Mouse (Mus musculus) small intestine, adult 2 months (tissue): ENCODE measurements around the gene Dda1. TPM values are rescaled to one million over a fixed set of nuclear protein-coding genes. Genes with fewer than 3 reads are reported as not detected.
"Not testable (repeated sequence)": the region's sequence is repeated elsewhere in the genome, so short reads cannot be mapped to it uniquely, and the experiment has no call there.

ENCODE experiments used
- H3K27ac ChIP-seq: fragments of 200-500 bp; 2 replicates; pipeline ENCODE4 v1.5.1; 2012; ENCODE audit warnings: low read depth, low read length, control low read depth, inconsistent platforms; ENCODE audit not compliant: insufficient read depth
- H3K27me3 ChIP-seq: fragments of 200-500 bp; 2 replicates; pipeline ENCODE4 v1.6.1; 2012; ENCODE audit warnings: mild to moderate bottlenecking, moderate library complexity, low read length, inconsistent platforms; ENCODE audit not compliant: control insufficient read depth, insufficient read depth
- H3K36me3 ChIP-seq: fragments of 200-500 bp; 2 replicates; pipeline ENCODE4 v1.6.1; 2012; ENCODE audit warnings: mild to moderate bottlenecking, low read length, control low read depth, inconsistent platforms; ENCODE audit not compliant: control insufficient read depth, insufficient read depth
- H3K4me1 ChIP-seq: fragments of 200-500 bp; 2 replicates; pipeline ENCODE4 v1.6.1; 2012; ENCODE audit warnings: low read length, inconsistent platforms, mixed read lengths; ENCODE audit not compliant: control insufficient read depth, insufficient read depth, insufficient read length
- H3K4me3 ChIP-seq: fragments of 200-500 bp; 2 replicates; pipeline ENCODE4 v1.5.1; 2012; ENCODE audit warnings: low read depth, mild to moderate bottlenecking, control low read depth, inconsistent platforms, low read length, moderate library complexity
- CTCF ChIP-seq: fragments of 200-500 bp; IDR thresholded peaks from 2 replicates; pipeline ENCODE4 v1.5.1; 2012; ENCODE audit warnings: low read depth, mild to moderate bottlenecking, control low read depth, inconsistent platforms, low read length, moderate library complexity, mixed read lengths; ENCODE audit not compliant: insufficient replicate concordance, insufficient read length; ENCODE audit errors: extremely low read depth
- POLR2A ChIP-seq: fragments of 200-500 bp; IDR thresholded peaks from 2 replicates; pipeline ENCODE4 v1.6.1; 2012; ENCODE audit warnings: low read depth, mild to moderate bottlenecking, control low read depth, inconsistent platforms, low read length, moderate library complexity
- WGBS: fragments of 180-500 bp; shearing (Covaris S2); methylation state at CpG from one replicate; pipeline ENCODE4 v1.1.7; 2018; 5-methylcytosine and 5-hydroxymethylcytosine counted together
- polyA plus RNA-seq: library from polyadenylated mRNA; depleted of rRNA; stranded (reverse); fragments of >200 nt; gene quantifications from 2 replicates; pipeline ENCODE4 v1.2.3, GENCODE M21; 2012; rRNA removed

The Dda1 gene
- polyA plus RNA-seq, 1 experiment, result 85.3 TPM

DNA sequence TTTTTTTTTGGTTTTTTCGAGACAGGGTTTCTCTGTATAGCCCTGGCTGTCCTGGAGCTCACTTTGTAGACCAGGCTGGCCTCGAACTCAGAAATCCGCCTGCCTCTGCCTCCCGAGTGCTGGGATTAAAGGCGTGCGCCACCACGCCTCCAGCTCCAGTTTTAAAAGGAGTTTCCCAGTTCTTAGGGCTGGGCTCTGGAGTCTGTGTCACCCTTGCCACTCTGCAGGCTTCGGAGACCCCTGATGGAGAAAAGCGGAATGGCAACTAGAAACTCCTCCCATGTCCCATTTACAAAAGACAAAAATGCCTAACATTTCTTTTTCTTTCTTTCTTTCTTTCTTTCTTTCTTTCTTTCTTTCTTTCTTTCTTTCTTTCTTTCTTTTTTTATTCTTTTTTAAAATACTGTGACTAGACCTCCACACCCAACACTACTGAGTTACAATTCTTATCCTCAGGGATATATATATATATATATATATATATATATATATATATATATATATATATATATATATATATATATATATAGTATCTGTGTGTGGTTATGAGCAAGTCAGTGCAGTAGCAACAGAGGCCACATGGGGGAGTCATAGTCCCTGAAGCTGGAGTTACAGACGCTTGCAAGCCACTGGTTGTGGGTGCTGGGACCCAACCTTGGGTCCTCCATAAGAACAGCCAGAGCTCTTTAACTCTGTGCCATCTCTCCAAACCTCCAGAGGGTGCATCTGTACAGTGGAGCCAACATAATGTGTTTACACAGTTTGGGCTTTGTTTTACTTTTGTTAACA lies 50.2 kb downstream of the Dda1 start:
- H3K36me3 ChIP-seq, H3K4me3 ChIP-seq, H3K27ac ChIP-seq, H3K27me3 ChIP-seq, H3K4me1 ChIP-seq: not testable (repeated sequence)
- peak; percentile 54; the same call in 1 of the 2 replicates for TF ChIP-seq CTCF
- 21% methylated on average over 10 of the region's 10 CpGs for WGBS

DNA sequence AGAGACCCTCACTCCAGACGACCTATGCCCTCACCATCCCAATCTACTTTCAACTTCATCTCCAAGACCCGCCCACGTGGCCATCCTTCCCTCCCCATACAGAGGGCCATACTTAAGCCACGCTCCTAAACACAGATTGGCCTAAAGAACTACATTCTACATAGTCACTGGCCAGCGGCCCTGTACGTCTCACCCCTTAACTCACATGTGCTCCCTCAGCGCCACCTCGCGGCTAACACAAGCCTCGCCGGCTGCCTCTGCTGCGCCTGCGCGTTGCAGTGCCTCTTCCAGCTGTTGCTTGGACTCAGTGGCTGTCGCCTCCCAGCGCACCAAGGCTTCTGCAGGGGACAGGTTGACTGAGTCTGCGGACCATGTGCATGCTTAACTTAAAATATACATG lies 52.6 kb downstream of the Dda1 start:
- Histone ChIP-seq H3K4me1 (peaks cover 5% of the 10 kb centered on the region; the same call in 1 of the 2 replicates), H3K4me3 (no peak overlapping the region), H3K36me3 (no peaks in the 10 kb centered on the region), H3K27me3 (peaks cover 19% of the 10 kb centered on the region), H3K27ac (no peak overlapping the region)
- TF ChIP-seq POLR2A (no peak), CTCF (peak; percentile 83)
- WGBS, result 1% methylated on average over 17 of the region's 17 CpGs

GRCm38 (mm10) chr8:71525226-71526050 lies 56.4 kb downstream of the Dda1 start, which contains the start of gene Ccdc194:
TSS of gene Ccdc194 (minus strand) at chr8:71525711.
- 27% methylated on average over 46 of the region's 46 CpGs for WGBS
- no peak within 1 kb of the TSS for H3K4me3 ChIP-seq
- H3K27ac ChIP-seq, result no peak within 1 kb of the TSS
- peaks cover 23% of the 10 kb centered on the region for H3K27me3 ChIP-seq
- H3K36me3 ChIP-seq, result no peaks in the 10 kb centered on the region
- peaks cover 2% of the 10 kb centered on the region; the same call in 1 of the 2 replicates for H3K4me1 ChIP-seq
- no peak for TF ChIP-seq CTCF
- TF ChIP-seq POLR2A, result no peak

Other genes starting within 250 kb of the Dda1 start
- 19.9 and 28.1 TPM in 2 replicates for gene Myo9b, start 196.5 kb upstream of the Dda1 start, polyA plus RNA-seq
- gene Haus8, start 196.3 kb upstream of the Dda1 start, polyA plus RNA-seq, result 2.8 and 4.8 TPM in 2 replicates
- gene Use1, start 102.4 kb upstream of the Dda1 start, polyA plus RNA-seq, result 63.7 and 101 TPM in 2 replicates
- 19.7 and 70.3 TPM in 2 replicates for gene Ocel1, start 97.9 kb upstream of the Dda1 start, polyA plus RNA-seq
- gene Nr2f6, start 87.2 kb upstream of the Dda1 start, polyA plus RNA-seq, result 233 and 448 TPM in 2 replicates
- gene Ushbp1, start 73.4 kb upstream of the Dda1 start, polyA plus RNA-seq, result 5.8 and 7.8 TPM in 2 replicates
- 64.5 and 119 TPM in 2 replicates for gene Babam1, start 72.3 kb upstream of the Dda1 start, polyA plus RNA-seq
- gene Ankle1, start 63.2 kb upstream of the Dda1 start, polyA plus RNA-seq, result 12.6 and 13.8 TPM in 2 replicates
- gene Abhd8, start 5.5 kb upstream of the Dda1 start, polyA plus RNA-seq, result 17.4 and 26.5 TPM in 2 replicates
- 170 and 172 TPM in 2 replicates for gene Mrpl34, start 4.2 kb upstream of the Dda1 start, polyA plus RNA-seq
- gene Ano8, start 16.8 kb downstream of the Dda1 start, polyA plus RNA-seq, result 9.0 and 19.8 TPM in 2 replicates
- 18.6 and 25.8 TPM in 2 replicates for gene Gtpbp3, start 18.9 kb downstream of the Dda1 start, polyA plus RNA-seq
- gene Plvap, start 42.6 kb downstream of the Dda1 start, polyA plus RNA-seq, result 182 and 329 TPM in 2 replicates
- not detected in 2 replicates for gene Ccdc194, start 56.5 kb downstream of the Dda1 start, polyA plus RNA-seq
- 126 and 242 TPM in 2 replicates for gene Bst2, start 68.3 kb downstream of the Dda1 start, polyA plus RNA-seq
- 180 and 251 TPM in 2 replicates for gene Mvb12a, start 73.7 kb downstream of the Dda1 start, polyA plus RNA-seq
- gene Tmem221, start 89.7 kb downstream of the Dda1 start, polyA plus RNA-seq, result 0.62 and 3.3 TPM in 2 replicates
- not detected in 2 replicates for gene Nxnl1, start 97.4 kb downstream of the Dda1 start, polyA plus RNA-seq
- gene Slc27a1, start 99.7 kb downstream of the Dda1 start, polyA plus RNA-seq, result 28.6 and 29.6 TPM in 2 replicates
- gene Pgls, start 123.0 kb downstream of the Dda1 start, polyA plus RNA-seq, result 174 and 266 TPM in 2 replicates
- gene Fam129c, start 128.4 kb downstream of the Dda1 start, polyA plus RNA-seq, result 1.7 and 4.5 TPM in 2 replicates
- 52.4 and 59.8 TPM in 2 replicates for gene Colgalt1, start 141.8 kb downstream of the Dda1 start, polyA plus RNA-seq
- gene Unc13a, start 202.6 kb downstream of the Dda1 start, polyA plus RNA-seq, result 1.6 TPM in 2 replicates
- 14.3 and 20.3 TPM in 2 replicates for gene Jak3, start 207.1 kb downstream of the Dda1 start, polyA plus RNA-seq
- gene Insl3, start 220.0 kb downstream of the Dda1 start, polyA plus RNA-seq, result 9.1 and 30.2 TPM in 2 replicates
- 180 and 195 TPM in 2 replicates for gene B3gnt3, start 232.6 kb downstream of the Dda1 start, polyA plus RNA-seq